Mouse (Mus musculus) limb, embryonic 14.5 days (tissue): ENCODE measurements around the gene Taf5. TPM values are rescaled to one million over a fixed set of nuclear protein-coding genes. Genes with fewer than 3 reads are reported as not detected.

Source experiments
- ATAC-seq: fragments of 200-750 bp; cut with Nextera tagmentation; 2 replicates; pipeline ENCODE4 v1.8.0; 2017; ENCODE audit warnings: low read depth, moderate number of reproducible peaks, moderate TSS enrichment; ENCODE audit not compliant: low FRiP score
- DNase-seq: peaks from one replicate; pipeline ENCODE4 v3.0.0-alpha.2; 2015; ENCODE audit warnings: low spot score
- H3K27ac ChIP-seq: fragments of 300-500 bp; sonication (generic); replicated peaks from 2 replicates; pipeline ENCODE4 v1.5.1; 2014; ENCODE audit warnings: low read depth, mild to moderate bottlenecking, low read length, moderate library complexity, mixed read lengths
- H3K27me3 ChIP-seq: fragments of 300-500 bp; sonication (generic); 2 replicates; pipeline ENCODE4 v1.6.1; 2014; ENCODE audit warnings: low read length, mixed read lengths; ENCODE audit not compliant: control insufficient read depth, insufficient read depth
- H3K36me3 ChIP-seq: fragments of 300-500 bp; sonication (generic); 2 replicates; pipeline ENCODE4 v1.6.1; 2014; ENCODE audit warnings: mild to moderate bottlenecking, low read length, moderate library complexity, mixed read lengths; ENCODE audit not compliant: control insufficient read depth, insufficient read depth
- H3K4me1 ChIP-seq: fragments of 300-500 bp; sonication (generic); 2 replicates; pipeline ENCODE4 v1.6.1; 2014; ENCODE audit warnings: antibody characterized with exemption, low read length, mixed read lengths; ENCODE audit not compliant: control insufficient read depth, insufficient read depth
- H3K4me2 ChIP-seq: fragments of 300-500 bp; sonication (generic); replicated peaks from 2 replicates; pipeline ENCODE4 v1.6.1; 2014; ENCODE audit warnings: low read depth, mild to moderate bottlenecking, low read length, moderate library complexity; ENCODE audit not compliant: severe bottlenecking
- H3K4me3 ChIP-seq: fragments of 300-500 bp; sonication (generic); replicated peaks from 2 replicates; pipeline ENCODE4 v1.5.1; 2014; ENCODE audit warnings: low read length
- H3K9ac ChIP-seq: fragments of 300-500 bp; sonication (generic); 2 replicates; pipeline ENCODE4 v1.6.1; 2014; ENCODE audit warnings: mild to moderate bottlenecking, low read depth, low read length, moderate library complexity; ENCODE audit not compliant: severe bottlenecking
- H3K9me3 ChIP-seq: fragments of 300-500 bp; sonication (generic); 2 replicates; pipeline ENCODE4 v1.6.1; 2016; ENCODE audit warnings: low read length; ENCODE audit not compliant: control insufficient read depth
- POLR2A ChIP-seq: fragments of 200-500 bp; IDR thresholded peaks from 2 replicates; pipeline ENCODE4 v1.8.0; 2012; ENCODE audit warnings: inconsistent platforms, mild to moderate bottlenecking, moderate library complexity, borderline replicate concordance; ENCODE audit not compliant: insufficient read depth, insufficient read length; ENCODE audit errors: extremely low read depth
- WGBS: fragments of 180-500 bp; shearing (Covaris S2); extraction: QIAGEN DNeasy Blood & Tissue Kit; methylation state at CpG from one replicate; pipeline ENCODE4 v1.1.7; 2014; 5-methylcytosine and 5-hydroxymethylcytosine counted together
- polyA plus RNA-seq, 2 experiments: library from polyadenylated mRNA; depleted of rRNA in 1 of 2; stranded (reverse) in 1 of 2; unstranded in 1 of 2; fragments of >200 nt; fragmentation: Nextera tagmentation in 1 of 2; extraction: Ambion mirVana in 1 of 2; gene quantifications; 2 replicates each; pipeline versions ENCODE4 v1.2.1 to v1.2.3; 2012 to 2014

Gene Taf5
- polyA plus RNA-seq, 2 experiments = 7.9 to 8.1 TPM

GRCm38 (mm10) chr19:47036596-47036995, 30.9 kb upstream of the Taf5 start:
- H3K4me2 ChIP-seq = no peak overlapping the region
- H3K36me3 ChIP-seq = peaks cover 73% of the 10 kb centered on the region
- H3K9me3 ChIP-seq = no peaks in the 10 kb centered on the region
- H3K4me3 ChIP-seq = no peak overlapping the region
- H3K4me1 ChIP-seq = no peaks in the 10 kb centered on the region
- H3K27me3 ChIP-seq = no peaks in the 10 kb centered on the region
- no peak for TF ChIP-seq POLR2A
- 91% methylated on average over 3 of the region's 3 CpGs for WGBS
- no peak overlapping the region for H3K9ac ChIP-seq
- DNase-seq (no peak), ATAC-seq (no peak)
- H3K27ac ChIP-seq = no peak overlapping the region

- Histone ChIP-seq H3K4me2 (no peak overlapping the region), H3K9me3 (no peaks in the 10 kb centered on the region), H3K4me1 (no peaks in the 10 kb centered on the region), H3K36me3 (peaks cover 55% of the 10 kb centered on the region), H3K27ac (no peak overlapping the region), H3K27me3 (no peaks in the 10 kb centered on the region), H3K9ac (no peak overlapping the region), H3K4me3 (no peak overlapping the region)
- DNase-seq (no peak), ATAC-seq (no peak)
- no peak for TF ChIP-seq POLR2A
- WGBS = 93% methylated on average over 3 of the region's 3 CpGs
Observed at GRCm38 (mm10) chr19:47040720-47041473, 26.6 kb upstream of the Taf5 start.

- Histone ChIP-seq H3K9ac (no peak overlapping the region), H3K4me2 (no peak overlapping the region), H3K9me3 (no peaks in the 10 kb centered on the region), H3K4me3 (no peak overlapping the region), H3K27me3 (no peaks in the 10 kb centered on the region), H3K27ac (no peak overlapping the region), H3K4me1 (no peaks in the 10 kb centered on the region), H3K36me3 (peaks cover 55% of the 10 kb centered on the region)
- WGBS = 85% methylated on average over 3 of the region's 3 CpGs
- peak; percentile 21 for DNase-seq
- no peak for TF ChIP-seq POLR2A
- ATAC-seq = no peak
Observed at GRCm38 (mm10) chr19:47043608-47044007, 23.9 kb upstream of the Taf5 start.

- H3K27me3 ChIP-seq = no peaks in the 10 kb centered on the region
- H3K4me3 ChIP-seq = no peak overlapping the region
- no peaks in the 10 kb centered on the region for H3K9me3 ChIP-seq
- no peak overlapping the region for H3K9ac ChIP-seq
- H3K4me2 ChIP-seq = no peak overlapping the region
- H3K27ac ChIP-seq = no peak overlapping the region
- DNase-seq = no peak
- ATAC-seq = no peak
- 95% methylated on average over 1 of the region's 1 CpGs for WGBS
- no peak for TF ChIP-seq POLR2A
- H3K36me3 ChIP-seq = peaks cover 32% of the 10 kb centered on the region
- peaks cover 14% of the 10 kb centered on the region for H3K4me1 ChIP-seq
Observed at GRCm38 (mm10) chr19:47046343-47046742, 21.2 kb upstream of the Taf5 start.

GRCm38 (mm10) chr19:47047236-47047833, 20.2 kb upstream of the Taf5 start:
- no peak overlapping the region for H3K4me2 ChIP-seq
- ATAC-seq = no peak
- no peak overlapping the region for H3K9ac ChIP-seq
- H3K36me3 ChIP-seq = peaks cover 30% of the 10 kb centered on the region
- no peak for TF ChIP-seq POLR2A
- no peak overlapping the region for H3K4me3 ChIP-seq
- WGBS = 84% methylated on average over 13 of the region's 13 CpGs
- H3K27me3 ChIP-seq = no peaks in the 10 kb centered on the region
- DNase-seq = no peak
- H3K27ac ChIP-seq = no peak overlapping the region
- H3K9me3 ChIP-seq = no peaks in the 10 kb centered on the region
- peaks cover 14% of the 10 kb centered on the region for H3K4me1 ChIP-seq
